Mouse (Mus musculus): Measurements from ENCODE around the gene Wdr46. TPM values are rescaled to one million over a fixed set of nuclear protein-coding genes. Genes with fewer than 3 reads are reported as not detected.

Gene Wdr46
- polyA plus RNA-seq, 1 experiment from 2014 or later: 42.6 TPM

GRCm38 (mm10) chr17:33915671-33916250, 24.7 kb upstream of the Wdr46 start, which contains the start of the genes Tapbp and Zbtb22:
Tapbp (plus strand) TSS chr17:33915899.
Zbtb22 (plus strand) TSS chr17:33915904.
- Histone ChIP-seq H3K36me3 (ENCODE audit: control insufficient read depth, insufficient read depth, low read length) (peaks cover 14% of the 10 kb centered on the region), H3K27ac (ENCODE audit: low read depth, low read length) (peak within 1 kb of the TSS; percentile 70; the same call in 1 of the 2 replicates), H3K4me1 (replicated peaks; ENCODE audit: control insufficient read depth, insufficient read depth, low read length) (peaks cover 18% of the 10 kb centered on the region), H3K9ac (ENCODE audit: low read length) (peak within 1 kb of the TSS; percentile 64), H3K9me3 (ENCODE audit: control insufficient read depth, low read length) (no peaks in the 10 kb centered on the region), H3K27me3 (ENCODE audit: control insufficient read depth, insufficient read depth, low read length) (no peaks in the 10 kb centered on the region), H3K4me2 (ENCODE audit: low read depth, low read length, severe bottlenecking) (peak within 1 kb of the TSS; percentile 62), H3K4me3 (ENCODE audit: low read depth, low read length) (peak within 1 kb of the TSS; percentile 58)
- whole genome bisulfite sequencing: under 1% methylated on average over 34 of the region's 34 CpGs
- peak; percentile 91 for ATAC-seq (replicated peaks; ENCODE audit: low FRiP score)
- DNase-seq (ENCODE audit: low spot score): peak; percentile 98

DNA sequence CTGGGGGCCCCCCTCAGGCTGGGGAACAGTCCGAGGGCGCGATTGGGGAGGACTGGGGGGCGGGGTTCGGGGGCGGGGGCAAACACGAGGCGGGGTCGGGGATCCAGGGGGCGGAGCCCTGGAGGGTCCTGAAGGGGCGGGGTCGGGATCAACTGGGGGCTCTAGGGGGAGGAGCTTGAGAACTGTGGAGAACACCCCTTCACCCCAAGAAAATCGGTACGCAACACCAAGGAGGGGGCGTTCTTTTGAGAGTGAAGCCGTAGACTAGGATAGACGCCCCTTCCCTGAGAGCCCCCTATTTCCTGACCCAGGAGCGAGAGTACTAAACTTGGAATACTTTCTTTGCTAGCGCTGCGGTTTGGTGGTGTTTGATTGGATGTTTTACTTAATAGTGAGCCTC, 24.2 kb upstream of the Wdr46 start:
- Histone ChIP-seq H3K27me3 (ENCODE audit: control insufficient read depth, insufficient read depth, low read length) (no peaks in the 10 kb centered on the region), H3K9me3 (ENCODE audit: control insufficient read depth, low read length) (no peaks in the 10 kb centered on the region), H3K36me3 (ENCODE audit: control insufficient read depth, insufficient read depth, low read length) (peaks cover 14% of the 10 kb centered on the region), H3K4me1 (replicated peaks; ENCODE audit: control insufficient read depth, insufficient read depth, low read length) (peaks cover 18% of the 10 kb centered on the region), H3K4me3 (ENCODE audit: low read depth, low read length) (peak overlapping the region; percentile 58), H3K27ac (ENCODE audit: low read depth, low read length) (peak overlapping the region; percentile 70; the same call in 1 of the 2 replicates), H3K4me2 (ENCODE audit: low read depth, low read length, severe bottlenecking) (peak overlapping the region; percentile 62), H3K9ac (ENCODE audit: low read length) (peak overlapping the region; percentile 64)
- DNase-seq (ENCODE audit: low spot score) (no peak), ATAC-seq (replicated peaks; ENCODE audit: low FRiP score) (peak; percentile 29; the same call in 1 of the 2 replicates)
- 2% methylated on average over 20 of the region's 20 CpGs for WGBS

- H3K4me1 ChIP-seq (replicated peaks; ENCODE audit: control insufficient read depth, insufficient read depth, low read length): peaks cover 17% of the 10 kb centered on the region
- peak overlapping the region; percentile 62 for H3K4me2 ChIP-seq (ENCODE audit: low read depth, low read length, severe bottlenecking)
- ATAC-seq (replicated peaks; ENCODE audit: low FRiP score) (no peak), DNase-seq (ENCODE audit: low spot score) (no peak)
- no peaks in the 10 kb centered on the region for H3K9me3 ChIP-seq (ENCODE audit: control insufficient read depth, low read length)
- no peaks in the 10 kb centered on the region for H3K27me3 ChIP-seq (ENCODE audit: control insufficient read depth, insufficient read depth, low read length)
- H3K9ac ChIP-seq (ENCODE audit: low read length): no peak overlapping the region; the same call in 1 of the 2 replicates
- peak overlapping the region; percentile 58 for H3K4me3 ChIP-seq (ENCODE audit: low read depth, low read length)
- 75% methylated on average over 31 of the region's 31 CpGs for WGBS
- peaks cover 12% of the 10 kb centered on the region for H3K36me3 ChIP-seq (ENCODE audit: control insufficient read depth, insufficient read depth, low read length)
- no peak overlapping the region for H3K27ac ChIP-seq (ENCODE audit: low read depth, low read length)
Measured at GRCm38 (mm10) chr17:33916847-33917655, 23.4 kb upstream of the Wdr46 start.

DNA sequence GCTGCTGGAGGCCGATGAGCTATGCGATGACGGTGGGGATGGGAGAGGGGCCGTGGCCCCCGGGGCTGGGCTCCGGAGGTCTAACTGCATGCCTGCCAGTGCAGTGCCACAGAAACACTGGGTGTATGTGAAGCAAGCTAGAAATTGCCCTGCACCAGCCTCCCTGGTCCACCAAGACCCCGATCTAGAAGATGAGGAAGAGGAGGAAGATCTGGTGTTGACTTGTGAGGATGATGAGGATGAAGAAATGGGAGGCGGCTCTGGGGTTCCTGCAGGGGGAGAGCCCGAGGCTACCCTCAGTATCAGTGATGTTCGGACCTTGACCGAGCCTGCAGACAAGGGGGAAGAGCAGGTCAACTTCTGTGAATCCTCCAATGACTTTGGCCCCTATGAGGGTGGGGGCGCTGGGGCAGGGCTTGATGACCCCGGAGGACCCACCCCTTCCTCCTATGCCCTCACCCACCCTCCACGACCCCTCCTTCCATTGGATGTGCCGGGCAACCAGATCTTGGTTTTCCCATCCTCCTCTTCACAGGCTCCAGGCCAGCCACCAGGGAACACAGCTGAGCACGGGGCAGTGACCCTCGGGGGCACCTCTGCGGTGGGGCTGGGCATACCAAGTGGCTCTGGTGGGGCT, 22.7 kb upstream of the Wdr46 start:
- DNase-seq (ENCODE audit: low spot score) (no peak), ATAC-seq (replicated peaks; ENCODE audit: low FRiP score) (no peak)
- H3K27ac ChIP-seq (ENCODE audit: low read depth, low read length): no peak overlapping the region
- 85% methylated on average over 18 of the region's 18 CpGs for WGBS
- no peak overlapping the region for H3K4me2 ChIP-seq (ENCODE audit: low read depth, low read length, severe bottlenecking)
- H3K9me3 ChIP-seq (ENCODE audit: control insufficient read depth, low read length): no peaks in the 10 kb centered on the region
- no peak overlapping the region for H3K9ac ChIP-seq (ENCODE audit: low read length)
- H3K4me3 ChIP-seq (ENCODE audit: low read depth, low read length): no peak overlapping the region
- H3K27me3 ChIP-seq (ENCODE audit: control insufficient read depth, insufficient read depth, low read length): no peaks in the 10 kb centered on the region
- peaks cover 9% of the 10 kb centered on the region for H3K36me3 ChIP-seq (ENCODE audit: control insufficient read depth, insufficient read depth, low read length)
- peaks cover 17% of the 10 kb centered on the region for H3K4me1 ChIP-seq (replicated peaks; ENCODE audit: control insufficient read depth, insufficient read depth, low read length)

GRCm38 (mm10) chr17:33918293-33919203, 21.9 kb upstream of the Wdr46 start:
- Histone ChIP-seq H3K4me2 (ENCODE audit: low read depth, low read length, severe bottlenecking) (peak overlapping the region; percentile 89), H3K9ac (ENCODE audit: low read length) (peak overlapping the region; percentile 68; the same call in 1 of the 2 replicates), H3K36me3 (ENCODE audit: control insufficient read depth, insufficient read depth, low read length) (peaks cover 5% of the 10 kb centered on the region), H3K4me3 (ENCODE audit: low read depth, low read length) (peak overlapping the region; percentile 47), H3K9me3 (ENCODE audit: control insufficient read depth, low read length) (no peaks in the 10 kb centered on the region), H3K27me3 (ENCODE audit: control insufficient read depth, insufficient read depth, low read length) (no peaks in the 10 kb centered on the region), H3K27ac (ENCODE audit: low read depth, low read length) (no peak overlapping the region), H3K4me1 (replicated peaks; ENCODE audit: control insufficient read depth, insufficient read depth, low read length) (peaks cover 17% of the 10 kb centered on the region)
- DNase-seq (ENCODE audit: low spot score) (no peak), ATAC-seq (replicated peaks; ENCODE audit: low FRiP score) (no peak)
- WGBS: 60% methylated on average over 37 of the region's 37 CpGs

DNA sequence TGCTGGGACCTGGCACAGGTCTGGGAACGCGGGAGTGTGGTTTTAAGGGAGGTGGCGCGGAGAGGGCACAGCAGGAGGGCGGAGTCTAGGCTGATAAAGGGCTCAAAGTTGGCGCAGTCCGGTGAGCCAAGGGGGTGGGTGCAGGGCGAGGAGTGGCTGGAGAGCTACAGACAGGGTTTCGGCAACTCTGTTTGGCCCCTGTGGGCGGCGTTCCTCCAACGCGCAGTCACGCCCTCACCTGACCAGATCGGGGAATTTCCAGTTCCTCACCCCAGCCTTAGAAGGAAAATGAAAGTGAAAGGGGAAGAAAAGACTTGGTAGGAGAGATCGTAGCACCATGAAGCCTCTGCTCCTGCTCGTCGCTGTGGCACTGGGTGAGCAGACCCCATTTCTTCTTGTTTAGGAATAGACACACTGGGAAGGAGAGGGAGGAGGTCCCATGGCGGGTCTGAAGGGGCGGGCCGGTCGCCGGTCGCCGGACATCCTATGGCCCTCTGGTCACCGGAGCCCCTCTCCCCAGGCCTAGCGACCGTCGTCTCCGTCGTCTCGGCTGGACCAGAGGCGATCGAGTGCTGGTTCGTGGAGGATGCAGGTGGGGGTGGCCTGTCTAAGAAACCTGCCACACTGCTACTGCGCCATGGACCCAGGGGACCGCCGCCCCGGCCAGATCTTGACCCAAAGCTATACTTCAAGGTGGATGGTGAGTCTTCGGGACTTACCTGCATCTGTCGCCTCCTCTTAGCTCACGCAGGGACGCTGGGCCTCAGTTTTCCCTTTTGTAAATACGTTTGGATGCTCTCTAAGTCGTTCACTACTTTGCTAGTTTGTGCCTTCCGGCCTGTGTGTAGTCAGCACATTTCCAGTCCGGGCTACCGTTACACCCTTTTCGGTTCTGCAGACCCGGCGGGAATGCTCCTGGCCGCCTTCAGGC, 20.8 kb upstream of the Wdr46 start:
- Histone ChIP-seq H3K9me3 (ENCODE audit: control insufficient read depth, low read length) (no peaks in the 10 kb centered on the region), H3K4me1 (replicated peaks; ENCODE audit: control insufficient read depth, insufficient read depth, low read length) (peaks cover 17% of the 10 kb centered on the region), H3K27me3 (ENCODE audit: control insufficient read depth, insufficient read depth, low read length) (no peaks in the 10 kb centered on the region), H3K36me3 (ENCODE audit: control insufficient read depth, insufficient read depth, low read length) (no peaks in the 10 kb centered on the region), H3K27ac (ENCODE audit: low read depth, low read length) (0 out of 2 replicates have a peak overlapping the region, but pooled peaks have one; percentile 6), H3K4me2 (ENCODE audit: low read depth, low read length, severe bottlenecking) (peak overlapping the region; percentile 89), H3K4me3 (ENCODE audit: low read depth, low read length) (peak overlapping the region; percentile 47), H3K9ac (ENCODE audit: low read length) (peak overlapping the region; percentile 68)
- DNase-seq (ENCODE audit: low spot score) (no peak), ATAC-seq (replicated peaks; ENCODE audit: low FRiP score) (no peak; the same call in 1 of the 2 replicates)
- WGBS: under 1% methylated on average over 52 of the region's 52 CpGs

DNA sequence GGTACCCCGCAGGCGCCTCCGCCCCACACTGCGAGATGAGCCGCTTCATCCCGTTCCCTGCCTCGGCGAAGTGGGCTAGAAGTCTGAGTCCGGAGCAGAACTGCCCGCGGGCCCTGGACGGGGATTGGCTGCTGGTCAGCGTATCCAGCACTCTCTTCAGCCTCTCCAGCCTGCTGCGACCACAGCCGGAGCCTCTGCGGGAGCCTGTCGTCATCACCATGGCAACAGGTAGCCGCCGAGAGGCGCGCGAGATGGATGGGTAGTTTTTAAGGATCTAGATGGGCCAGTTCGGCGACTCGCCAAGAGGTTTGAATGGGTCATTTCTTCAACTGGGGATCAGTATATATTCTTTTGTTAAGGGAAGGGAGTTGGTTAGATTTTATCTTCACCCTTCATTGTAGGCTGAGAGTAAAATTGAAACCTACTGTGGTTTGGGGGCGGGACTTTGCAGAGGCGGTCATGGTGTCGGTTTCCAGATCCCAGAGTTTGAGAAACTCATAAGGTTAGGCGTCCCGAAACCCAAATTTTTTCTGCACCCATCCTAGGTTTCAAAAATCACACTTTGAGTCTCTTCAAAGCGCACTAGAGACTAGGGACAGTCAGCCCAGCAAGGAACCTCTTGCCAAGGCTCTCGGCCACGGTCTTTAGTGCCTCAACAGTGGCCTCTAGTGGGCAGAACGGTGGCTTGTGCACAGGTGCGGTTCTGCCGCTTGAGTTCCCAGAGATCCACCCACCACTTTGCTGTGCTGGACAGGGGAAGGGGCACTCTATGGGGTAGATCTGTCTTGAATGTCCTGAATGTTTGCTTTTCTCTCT, 20.0 kb upstream of the Wdr46 start:
- ATAC-seq (replicated peaks; ENCODE audit: low FRiP score) (peak; percentile 50), DNase-seq (ENCODE audit: low spot score) (peak; percentile 89)
- under 1% methylated on average over 36 of the region's 36 CpGs for WGBS
- Histone ChIP-seq H3K9ac (ENCODE audit: low read length) (peak overlapping the region; percentile 68), H3K27me3 (ENCODE audit: control insufficient read depth, insufficient read depth, low read length) (no peaks in the 10 kb centered on the region), H3K4me3 (ENCODE audit: low read depth, low read length) (peak overlapping the region; percentile 47), H3K4me1 (replicated peaks; ENCODE audit: control insufficient read depth, insufficient read depth, low read length) (peaks cover 15% of the 10 kb centered on the region), H3K36me3 (ENCODE audit: control insufficient read depth, insufficient read depth, low read length) (no peaks in the 10 kb centered on the region), H3K4me2 (ENCODE audit: low read depth, low read length, severe bottlenecking) (peak overlapping the region; percentile 89), H3K27ac (ENCODE audit: low read depth, low read length) (peak overlapping the region; percentile 6; the same call in 1 of the 2 replicates), H3K9me3 (ENCODE audit: control insufficient read depth, low read length) (no peaks in the 10 kb centered on the region)

Data from forebrain, embryonic 11.5 days (tissue).